Mouse (Mus musculus): Measurements from ENCODE around the gene H2bfm. TPM values are rescaled to one million over a fixed set of nuclear protein-coding genes. Genes with fewer than 3 reads are reported as not detected.
A peak's percentile ranks its signal among the peaks of the same experiment; 100 is the strongest.
"Not testable (repeated sequence)": the region's sequence is repeated elsewhere in the genome, so short reads cannot be mapped to it uniquely, and the experiment has no call there.

H2bfm gene
- polyA plus RNA-seq (2015; fragmentation: Nextera tagmentation; extraction: Ambion mirVana) = not detected in 2 replicates

GRCm38 (mm10) chrX:136927031-136927430, at the start of gene H2bfm:
Gene H2bfm, plus strand, starts transcription at chrX:136927325.
- H3K4me1 ChIP-seq (replicated peaks) = no peaks in the 10 kb centered on the region
- H3K4me2 ChIP-seq = no peak within 1 kb of the TSS
- H3K4me3 ChIP-seq = no peak within 1 kb of the TSS
- 93% methylated on average over 14 of the region's 14 CpGs for WGBS
- H3K36me3 ChIP-seq = no peaks in the 10 kb centered on the region
- H3K9me3 ChIP-seq = no peaks in the 10 kb centered on the region
- H3K27ac ChIP-seq (replicated peaks) = no peak within 1 kb of the TSS
- no peak for ATAC-seq (ENCODE audit: low FRiP score, low read depth)
- no peaks in the 10 kb centered on the region for H3K27me3 ChIP-seq
- no peak within 1 kb of the TSS for H3K9ac ChIP-seq

GRCm38 (mm10) chrX:136895757-136896156, 31.4 kb upstream of the H2bfm start:
- Histone ChIP-seq H3K36me3 (no peaks in the 10 kb centered on the region), H3K27ac (replicated peaks) (no peak overlapping the region), H3K9me3 (no peaks in the 10 kb centered on the region), H3K4me2 (no peak overlapping the region), H3K27me3 (no peaks in the 10 kb centered on the region), H3K4me3 (no peak overlapping the region), H3K9ac (no peak overlapping the region), H3K4me1 (replicated peaks) (no peaks in the 10 kb centered on the region)
- WGBS = 66% methylated on average over 2 of the region's 2 CpGs
- no peak for ATAC-seq (ENCODE audit: low FRiP score, low read depth)

GRCm38 (mm10) chrX:136904369-136904768, 22.8 kb upstream of the H2bfm start:
- Histone ChIP-seq H3K9me3 (no peaks in the 10 kb centered on the region), H3K9ac (no peak overlapping the region), H3K4me1 (replicated peaks) (no peaks in the 10 kb centered on the region), H3K27me3 (no peaks in the 10 kb centered on the region), H3K4me2 (no peak overlapping the region), H3K27ac (replicated peaks) (no peak overlapping the region), H3K4me3 (no peak overlapping the region), H3K36me3 (no peaks in the 10 kb centered on the region)
- no peak for ATAC-seq (ENCODE audit: low FRiP score, low read depth)
- 67% methylated on average over 4 of the region's 4 CpGs for WGBS

- Histone ChIP-seq H3K27me3 (no peaks in the 10 kb centered on the region), H3K27ac (replicated peaks) (no peak overlapping the region), H3K9me3 (no peaks in the 10 kb centered on the region), H3K36me3 (no peaks in the 10 kb centered on the region), H3K4me3 (no peak overlapping the region), H3K9ac (no peak overlapping the region), H3K4me2 (no peak overlapping the region), H3K4me1 (replicated peaks) (no peaks in the 10 kb centered on the region)
- no peak for ATAC-seq (ENCODE audit: low FRiP score, low read depth)
Measured at GRCm38 (mm10) chrX:136925863-136926262, 1.3 kb upstream of the H2bfm start.

- H3K4me3 ChIP-seq = no peak overlapping the region
- no peaks in the 10 kb centered on the region for H3K36me3 ChIP-seq
- H3K9ac ChIP-seq = no peak overlapping the region
- H3K9me3 ChIP-seq = no peaks in the 10 kb centered on the region
- 58% methylated on average over 3 of the region's 3 CpGs for WGBS
- H3K27me3 ChIP-seq = no peaks in the 10 kb centered on the region
- H3K4me2 ChIP-seq = no peak overlapping the region
- ATAC-seq (ENCODE audit: low FRiP score, low read depth) = no peak
- no peak overlapping the region for H3K27ac ChIP-seq (replicated peaks)
- H3K4me1 ChIP-seq (replicated peaks) = no peaks in the 10 kb centered on the region
Measured at GRCm38 (mm10) chrX:136937985-136938384, 10.9 kb downstream of the H2bfm start.

GRCm38 (mm10) chrX:136957583-136958279, 30.6 kb downstream of the H2bfm start:
- H3K36me3 ChIP-seq; H3K27me3 ChIP-seq; H3K27ac ChIP-seq (replicated peaks); H3K9me3 ChIP-seq; H3K4me1 ChIP-seq (replicated peaks): not testable (repeated sequence)
- ATAC-seq (ENCODE audit: low FRiP score, low read depth) = peak; percentile 100
- 31% methylated on average over 13 of the region's 13 CpGs for WGBS
- Histone ChIP-seq H3K9ac (peak overlapping the region; percentile 45), H3K4me3 (peak overlapping the region; percentile 46), H3K4me2 (peak overlapping the region; percentile 52)

- not testable (repeated sequence) for H3K27me3 ChIP-seq; H3K9ac ChIP-seq; H3K9me3 ChIP-seq; H3K27ac ChIP-seq (replicated peaks); H3K36me3 ChIP-seq; H3K4me1 ChIP-seq (replicated peaks)
- WGBS = 51% methylated on average over 5 of the region's 5 CpGs
- peak overlapping the region; percentile 52 for H3K4me2 ChIP-seq
- peak; percentile 17 for ATAC-seq (ENCODE audit: low FRiP score, low read depth)
- H3K4me3 ChIP-seq = peak overlapping the region; percentile 46
Measured at GRCm38 (mm10) chrX:136958300-136958699, 31.2 kb downstream of the H2bfm start.

GRCm38 (mm10) chrX:136959688-136960087, 32.6 kb downstream of the H2bfm start:
- WGBS = 28% methylated on average over 2 of the region's 2 CpGs
- Histone ChIP-seq H3K27me3 (no peaks in the 10 kb centered on the region), H3K27ac (replicated peaks) (no peak overlapping the region), H3K9ac (no peak overlapping the region), H3K4me1 (replicated peaks) (no peaks in the 10 kb centered on the region), H3K4me2 (no peak overlapping the region), H3K9me3 (no peaks in the 10 kb centered on the region), H3K36me3 (no peaks in the 10 kb centered on the region), H3K4me3 (no peak overlapping the region)
- no peak for ATAC-seq (ENCODE audit: low FRiP score, low read depth)

- Histone ChIP-seq H3K4me3 (peak within 1 kb of the TSS; percentile 46), H3K9ac (peak within 1 kb of the TSS; percentile 52), H3K4me2 (peak within 1 kb of the TSS; percentile 60)
- not testable (repeated sequence) for H3K4me1 ChIP-seq (replicated peaks); H3K27ac ChIP-seq (replicated peaks); H3K36me3 ChIP-seq; H3K9me3 ChIP-seq; H3K27me3 ChIP-seq; ATAC-seq (ENCODE audit: low FRiP score, low read depth)
- 89% methylated on average over 6 of the region's 6 CpGs for WGBS
Measured at GRCm38 (mm10) chrX:136975397-136975796, 48.3 kb downstream of the H2bfm start, which contains the start of gene Tmsb15b2. Gene Tmsb15b2, minus strand, starts transcription at chrX:136975497.

- H3K27ac ChIP-seq (replicated peaks) = no peak within 1 kb of the TSS
- WGBS = 34% methylated on average over 15 of the region's 15 CpGs
- ATAC-seq (ENCODE audit: low FRiP score, low read depth) = peak; percentile 100
Measured at GRCm38 (mm10) chrX:136976424-136977084, 49.4 kb downstream of the H2bfm start, which contains the start of the genes Tmsb15l and Tmsb15b1. Gene Tmsb15l, minus strand, starts transcription at chrX:136976869. Gene Tmsb15b1, minus strand, starts transcription at chrX:136976874.

More at GRCm38 (mm10) chrX:136976424-136977084, 49.4 kb downstream of the H2bfm start, which contains the start of the genes Tmsb15l and Tmsb15b1:
- Histone ChIP-seq H3K4me1 (replicated peaks) (no peaks in the 10 kb centered on the region), H3K36me3 (no peaks in the 10 kb centered on the region), H3K27me3 (no peaks in the 10 kb centered on the region), H3K9ac (peak within 1 kb of the TSS; percentile 52), H3K4me3 (peak within 1 kb of the TSS; percentile 46), H3K9me3 (no peaks in the 10 kb centered on the region), H3K4me2 (peak within 1 kb of the TSS; percentile 60)

All from hindbrain, embryonic 15.5 days (tissue).